Mouse (Mus musculus) megakaryocyte-erythroid progenitor cell, adult 5-6 weeks (primary cell): ENCODE measurements at regions not wholly inside any gene's neighbourhood (a gene's known extent, or its start where the extent isn't known, plus 50 kb on each side); places are given as distances from the start of the nearest gene placed in this dataset.

Experiments used
- ATAC-seq: replicated peaks from 2 replicates; pipeline ENCODE4 v1.8.0; 2016; ENCODE audit warnings: mild to moderate bottlenecking, inconsistent platforms; ENCODE audit not compliant: severe bottlenecking, poor library complexity, low FRiP score, low TSS enrichment

DNA sequence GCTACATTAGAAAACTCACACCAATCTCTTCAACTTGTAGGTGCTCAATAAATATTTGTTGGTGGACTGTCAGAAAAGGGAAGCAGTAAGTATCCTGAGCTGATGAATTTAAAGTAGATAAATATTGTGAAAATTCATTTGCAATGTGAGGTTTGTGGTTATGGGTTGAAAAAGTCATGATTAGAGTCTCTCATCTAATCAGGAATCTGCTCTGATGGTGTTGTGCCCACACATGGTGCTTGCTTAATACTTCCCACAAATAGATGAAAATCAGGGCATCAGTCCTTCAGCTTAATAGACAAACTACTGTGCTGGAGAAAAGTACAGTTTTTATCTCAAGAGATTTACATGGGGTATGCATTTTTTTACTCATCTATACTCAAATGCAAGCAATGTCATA lies 59.9 kb downstream of the S1pr1 start:
- ATAC-seq, result no peak

DNA sequence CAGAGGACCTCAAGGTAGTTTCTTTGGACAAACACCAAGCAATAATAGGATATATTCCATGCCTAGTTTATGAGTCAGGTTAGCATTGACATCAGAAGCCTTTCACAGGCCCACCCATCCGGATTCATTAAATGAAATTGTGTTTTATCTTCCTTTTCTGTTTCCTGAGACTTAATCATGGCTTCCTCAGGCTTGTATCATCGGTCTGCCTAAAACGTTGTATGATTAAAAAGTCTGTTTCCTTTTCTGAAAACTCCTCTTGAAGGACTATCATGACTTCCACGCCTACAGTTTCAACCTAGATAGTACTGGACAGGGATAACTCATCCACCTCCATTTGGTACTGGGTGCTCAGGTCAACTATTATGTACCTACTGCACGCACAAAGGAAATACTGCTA lies 62.6 kb downstream of the S1pr1 start:
- ATAC-seq, result peak; percentile 53; the same call in 1 of the 2 replicates

DNA sequence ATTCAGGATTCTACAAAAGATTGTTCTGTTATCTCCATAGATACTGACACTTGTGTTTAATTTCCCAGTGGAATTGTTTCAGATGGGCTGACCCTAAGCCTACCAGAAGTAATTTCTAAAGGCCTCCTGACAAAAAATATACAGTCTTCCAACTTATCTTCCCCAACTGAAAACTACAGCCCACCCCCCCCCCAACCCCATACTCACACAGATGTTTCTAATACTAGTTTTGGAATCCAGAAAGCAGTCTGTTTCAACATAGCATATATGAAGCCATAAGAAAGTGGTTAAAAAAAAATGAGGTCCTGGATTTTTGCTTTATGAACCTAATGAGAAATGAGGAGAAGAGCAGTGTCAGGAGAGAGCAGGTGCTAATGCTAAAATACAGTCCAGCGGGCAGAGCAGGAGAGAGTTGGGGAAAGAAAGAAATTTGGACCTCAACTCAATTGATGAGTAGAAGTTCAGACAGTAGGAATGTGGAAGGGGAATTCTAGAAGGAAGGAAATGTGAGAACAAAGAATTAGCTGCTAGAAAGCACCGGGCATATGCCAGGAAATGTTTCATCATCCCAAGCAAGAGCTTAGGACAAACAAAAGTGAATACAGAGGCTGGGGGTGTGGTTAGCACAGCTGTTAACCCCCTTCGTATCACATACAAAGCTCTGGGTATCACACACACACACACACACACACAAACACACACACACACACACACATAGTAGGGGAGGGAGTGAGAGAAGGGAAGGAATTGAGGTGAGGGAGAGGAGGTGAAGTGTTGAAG lies 65.3 kb downstream of the S1pr1 start:
- no peak for ATAC-seq

DNA sequence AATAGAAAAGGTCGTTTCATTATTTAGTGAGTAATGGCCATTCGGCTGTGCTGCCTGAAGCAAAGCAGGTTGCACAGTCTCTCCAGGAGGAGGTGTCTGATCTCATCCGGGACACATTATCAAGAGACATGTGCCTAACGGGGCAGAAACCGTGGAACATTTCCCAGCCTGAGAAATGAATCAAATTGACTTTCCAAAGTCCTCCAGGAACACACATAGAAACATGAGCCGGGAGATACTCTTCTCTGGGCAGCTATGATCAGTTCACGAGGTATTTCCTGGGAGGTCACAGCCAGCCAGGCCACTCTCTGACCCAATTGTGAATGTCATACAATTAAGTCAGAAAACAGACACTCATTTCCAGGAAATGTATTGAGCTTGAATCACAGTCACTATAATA lies 67.9 kb downstream of the S1pr1 start:
- ATAC-seq, result no peak

- ATAC-seq, result no peak
Observed at GRCm38 (mm10) chr3:115644307-115644706, 70.6 kb downstream of the S1pr1 start.

DNA sequence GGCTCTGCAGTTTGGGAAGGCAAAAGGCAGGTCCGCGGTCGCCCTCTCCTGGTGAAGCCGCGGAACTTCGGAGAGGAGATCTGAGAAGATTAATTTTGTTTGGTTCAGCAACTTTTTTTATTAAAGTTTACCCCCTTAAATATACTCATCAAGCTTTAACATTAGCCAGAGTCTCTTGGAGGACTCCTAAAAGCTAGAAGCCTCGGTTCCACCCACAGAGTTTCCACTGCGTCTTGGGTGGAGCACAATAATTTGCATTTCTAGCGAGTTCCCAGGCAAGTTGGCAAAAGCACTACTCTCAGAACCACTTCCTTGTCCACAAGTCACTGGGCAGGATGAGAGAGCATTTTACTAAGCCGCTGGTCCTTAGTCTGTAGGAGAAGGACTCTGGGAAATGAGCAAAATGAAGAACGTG lies 72.0 kb downstream of the S1pr1 start:
- ATAC-seq, result peak; percentile 66

DNA sequence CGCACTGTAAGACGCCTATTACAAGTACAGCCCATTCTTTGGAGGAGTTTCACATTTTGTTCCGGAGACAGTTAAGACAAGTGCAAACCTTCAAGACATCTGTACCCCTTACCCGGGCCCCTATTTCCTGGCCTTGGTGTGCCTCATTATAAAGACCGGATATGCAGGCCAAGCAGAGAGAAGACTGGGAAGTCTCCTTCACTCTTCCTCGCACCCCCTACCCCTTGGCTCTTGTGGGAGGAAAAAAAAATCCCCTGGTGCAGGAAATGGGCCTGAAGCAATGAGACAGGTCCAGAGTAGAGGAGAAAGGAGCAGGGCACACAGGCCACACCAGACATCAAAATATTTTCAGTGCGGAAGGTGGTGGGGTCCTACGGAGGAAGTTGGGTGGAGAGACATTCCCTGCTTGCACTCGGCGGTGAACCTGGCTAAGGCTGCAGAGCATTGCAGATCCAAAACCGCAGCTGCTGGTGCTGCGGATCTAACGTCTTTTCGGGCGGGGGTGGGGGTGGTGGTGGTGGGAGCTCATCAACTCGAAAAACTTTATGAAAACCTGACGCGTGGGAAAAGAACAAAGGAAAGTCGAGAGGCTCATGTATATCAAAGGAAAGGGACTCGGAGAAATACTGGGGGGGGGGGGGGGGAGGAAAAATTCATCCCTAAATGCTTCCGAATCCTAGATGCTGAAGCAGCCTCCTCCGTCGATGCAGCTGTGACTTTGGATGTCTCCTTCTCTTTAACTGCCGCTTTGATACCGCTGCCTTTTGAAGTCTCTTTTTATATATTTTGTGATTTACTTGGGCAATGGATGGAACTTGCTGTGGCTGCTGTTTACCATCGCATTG lies 72.6 kb downstream of the S1pr1 start:
- ATAC-seq, result 0 out of 2 replicates have a peak, but pooled peaks have one; percentile 14

- ATAC-seq, result peak; percentile 95
Observed at GRCm38 (mm10) chr3:115641411-115641810, 73.5 kb downstream of the S1pr1 start.

GRCm38 (mm10) chr3:115635487-115635886 lies 79.4 kb downstream of the S1pr1 start:
- ATAC-seq, result no peak

DNA sequence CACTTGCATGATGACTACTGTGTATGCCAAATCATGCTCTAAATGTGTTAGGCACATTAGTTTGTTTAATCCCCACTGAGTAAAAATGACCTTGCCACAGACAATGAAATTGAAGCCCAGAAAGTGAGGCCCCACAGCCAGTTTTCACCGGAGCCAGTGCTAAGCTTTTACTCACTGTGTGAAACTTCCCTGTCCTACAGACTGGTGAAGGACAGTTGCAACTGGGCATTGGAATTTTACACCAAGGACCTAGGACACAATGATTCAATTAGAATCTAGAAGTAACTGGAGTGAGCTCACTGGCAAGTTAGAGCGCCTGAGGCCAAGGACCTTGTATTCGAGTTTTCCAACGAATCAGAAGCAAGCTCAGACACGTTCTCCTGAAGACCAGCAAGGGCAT lies 79.8 kb downstream of the S1pr1 start:
- ATAC-seq, result no peak

DNA sequence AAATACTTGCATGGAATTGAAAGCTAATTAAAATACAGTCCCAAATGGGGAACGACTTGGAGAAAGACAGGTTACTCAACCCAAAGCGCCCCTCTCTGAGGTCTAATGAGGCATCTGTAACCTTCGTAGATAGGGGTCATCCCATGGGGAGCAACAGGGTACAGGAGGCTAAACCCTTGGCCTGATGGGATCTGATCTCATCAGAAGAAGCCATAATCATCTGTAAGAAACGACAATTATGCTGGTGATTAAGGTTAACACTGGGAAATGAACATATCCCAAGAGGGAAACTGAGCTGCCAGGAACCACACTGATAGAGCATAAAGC lies 82.5 kb downstream of the S1pr1 start:
- no peak for ATAC-seq

GRCm38 (mm10) chr3:115631573-115632416 lies 83.1 kb downstream of the S1pr1 start:
- ATAC-seq, result no peak

DNA sequence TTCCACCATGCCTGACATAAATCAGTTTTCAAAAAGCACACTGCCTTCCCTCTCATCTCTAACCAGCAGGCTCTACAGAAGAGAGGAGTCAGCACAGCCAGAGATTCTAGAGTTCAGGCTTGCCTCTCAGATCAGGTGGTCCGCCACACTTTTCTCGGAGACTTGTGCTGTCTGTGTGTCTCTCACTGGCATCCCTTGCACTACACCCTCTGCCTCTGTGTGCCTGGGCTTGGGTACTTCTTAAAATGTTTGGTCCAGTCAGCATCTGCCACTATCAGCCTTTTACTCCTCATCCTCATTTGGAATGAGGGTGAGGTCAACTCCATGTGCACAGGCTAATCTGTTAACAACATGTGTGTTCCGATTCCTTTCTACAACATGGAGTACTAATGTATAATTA lies 92.0 kb downstream of the S1pr1 start:
- ATAC-seq, result no peak

GRCm38 (mm10) chr3:115622300-115622699 lies 92.6 kb downstream of the S1pr1 start:
- no peak for ATAC-seq

DNA sequence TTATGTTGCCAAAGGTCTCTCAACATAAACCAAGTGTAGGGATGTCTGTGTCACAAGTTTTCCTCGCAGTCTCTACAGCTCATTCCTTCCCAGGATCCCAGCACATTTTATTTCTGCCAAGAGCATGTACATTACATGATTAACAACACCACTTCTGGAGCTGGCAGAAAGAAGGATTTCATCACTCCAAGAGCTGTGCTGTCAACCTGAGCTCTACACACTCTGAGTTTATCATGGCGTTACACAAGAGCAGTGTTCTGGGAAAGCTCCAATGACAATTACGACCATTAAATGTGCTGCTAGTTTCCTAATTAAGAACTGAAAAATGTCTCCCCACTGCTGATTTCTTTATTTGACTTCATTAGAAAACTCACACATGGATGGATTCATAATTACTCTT lies 94.9 kb downstream of the S1pr1 start:
- no peak for ATAC-seq

GRCm38 (mm10) chr3:115615994-115616598 lies 98.8 kb downstream of the S1pr1 start:
- peak; percentile 77 for ATAC-seq

GRCm38 (mm10) chr3:115612859-115613258 lies 102.0 kb downstream of the S1pr1 start:
- ATAC-seq, result no peak

- ATAC-seq, result no peak
Observed at GRCm38 (mm10) chr3:115608087-115608486, 106.8 kb downstream of the S1pr1 start.

- no peak for ATAC-seq
Observed at GRCm38 (mm10) chr3:115604734-115605279, 110.1 kb downstream of the S1pr1 start.
